Mouse (Mus musculus) testis, adult 2 months (tissue): ENCODE results near the gene Robo4. TPM values are rescaled to one million over a fixed set of nuclear protein-coding genes. Genes with fewer than 3 reads are reported as not detected.

Experiments used
- H3K27ac ChIP-seq: fragments of 200-500 bp; 2 replicates; pipeline ENCODE4 v1.5.1; 2012; ENCODE audit warnings: low read depth, low read length; ENCODE audit not compliant: control insufficient read depth, insufficient read depth
- H3K27me3 ChIP-seq: fragments of 200-500 bp; 2 replicates; pipeline ENCODE4 v1.6.1; 2012; ENCODE audit warnings: mild to moderate bottlenecking, low read length, moderate library complexity; ENCODE audit not compliant: control insufficient read depth, insufficient read depth
- H3K36me3 ChIP-seq: fragments of 200-500 bp; 2 replicates; pipeline ENCODE4 v1.6.1; 2012; ENCODE audit warnings: mild to moderate bottlenecking, low read length; ENCODE audit not compliant: control insufficient read depth, insufficient read depth
- H3K4me1 ChIP-seq: fragments of 200-500 bp; 2 replicates; pipeline ENCODE4 v1.6.1; 2012; ENCODE audit warnings: low read length; ENCODE audit not compliant: control insufficient read depth, insufficient read depth
- H3K4me3 ChIP-seq: fragments of 200-500 bp; 2 replicates; pipeline ENCODE4 v1.5.1; 2012; ENCODE audit warnings: low read depth, mild to moderate bottlenecking, low read length, moderate library complexity, mixed read lengths; ENCODE audit not compliant: control insufficient read depth
- CTCF ChIP-seq: fragments of 200-500 bp; IDR thresholded peaks from 2 replicates; pipeline ENCODE4 v1.5.1; 2012; ENCODE audit warnings: low read depth, mild to moderate bottlenecking, inconsistent platforms, low read length, moderate library complexity; ENCODE audit not compliant: control insufficient read depth, insufficient read depth, insufficient replicate concordance
- POLR2A ChIP-seq: fragments of 200-500 bp; IDR thresholded peaks from 2 replicates; pipeline ENCODE4 v1.6.1; 2012; ENCODE audit warnings: low read depth, mild to moderate bottlenecking, inconsistent platforms, low read length, moderate library complexity; ENCODE audit not compliant: control insufficient read depth
- polyA plus RNA-seq: library from polyadenylated mRNA; depleted of rRNA; stranded (reverse); fragments of >200 nt; gene quantifications from 2 replicates; pipeline ENCODE4 v1.2.3, GENCODE M21; 2012; rRNA removed

Gene Robo4
- polyA plus RNA-seq = 1.0 and 1.2 TPM in 2 replicates

DNA sequence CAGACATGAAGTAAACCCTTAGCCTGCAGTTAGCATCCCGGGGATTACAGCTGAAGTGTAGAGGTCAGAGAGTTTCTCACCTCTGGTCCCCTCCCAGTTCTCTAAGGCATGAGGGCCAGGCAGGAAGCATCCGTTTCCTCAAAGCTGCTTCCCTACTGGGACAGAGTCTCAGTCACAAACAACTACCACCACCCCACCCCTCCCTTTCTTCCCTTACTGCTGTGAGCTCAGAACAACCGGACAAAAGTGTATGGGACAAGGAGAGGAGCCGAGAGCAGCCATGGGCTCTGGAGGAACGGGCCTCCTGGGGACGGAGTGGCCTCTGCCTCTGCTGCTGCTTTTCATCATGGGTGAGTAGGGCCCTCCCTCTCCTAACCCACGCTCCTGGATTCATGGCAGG, at the start of gene Robo4:
TSS of gene Robo4 (plus strand) at position 96 of the 400 bp plus-strand sequence.
- Histone ChIP-seq H3K4me1 (no peaks in the 10 kb centered on the region), H3K4me3 (no peak within 1 kb of the TSS), H3K27ac (no peak within 1 kb of the TSS), H3K27me3 (no peaks in the 10 kb centered on the region), H3K36me3 (no peaks in the 10 kb centered on the region)
- TF ChIP-seq CTCF (no peak), POLR2A (no peak)

DNA sequence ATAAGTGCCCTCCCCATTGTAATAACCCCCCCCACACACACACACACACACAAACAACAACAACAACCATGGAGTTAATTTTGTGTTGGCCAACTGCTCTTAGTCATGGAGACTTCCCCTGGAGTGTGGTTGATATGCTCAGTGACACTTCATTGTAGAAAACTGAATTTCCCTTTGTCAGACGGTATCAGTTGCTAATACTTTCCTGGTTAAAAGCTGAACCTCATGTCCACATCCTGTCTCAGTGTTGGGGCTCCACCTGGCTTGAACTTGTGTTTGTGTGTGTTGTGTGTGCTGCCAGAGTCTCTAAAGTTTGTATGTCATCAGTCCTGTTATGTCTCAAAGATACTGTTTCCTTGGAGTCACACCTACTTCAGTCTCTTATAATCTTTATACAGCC, 47.2 kb upstream of the Robo4 start:
- H3K4me3 ChIP-seq = no peak overlapping the region
- H3K27me3 ChIP-seq = no peaks in the 10 kb centered on the region
- TF ChIP-seq POLR2A = no peak
- no peak overlapping the region for H3K27ac ChIP-seq
- no peaks in the 10 kb centered on the region for H3K36me3 ChIP-seq
- H3K4me1 ChIP-seq = 0 out of 2 replicates have a peak, but pooled peaks cover 2% of the 10 kb centered on the region

DNA sequence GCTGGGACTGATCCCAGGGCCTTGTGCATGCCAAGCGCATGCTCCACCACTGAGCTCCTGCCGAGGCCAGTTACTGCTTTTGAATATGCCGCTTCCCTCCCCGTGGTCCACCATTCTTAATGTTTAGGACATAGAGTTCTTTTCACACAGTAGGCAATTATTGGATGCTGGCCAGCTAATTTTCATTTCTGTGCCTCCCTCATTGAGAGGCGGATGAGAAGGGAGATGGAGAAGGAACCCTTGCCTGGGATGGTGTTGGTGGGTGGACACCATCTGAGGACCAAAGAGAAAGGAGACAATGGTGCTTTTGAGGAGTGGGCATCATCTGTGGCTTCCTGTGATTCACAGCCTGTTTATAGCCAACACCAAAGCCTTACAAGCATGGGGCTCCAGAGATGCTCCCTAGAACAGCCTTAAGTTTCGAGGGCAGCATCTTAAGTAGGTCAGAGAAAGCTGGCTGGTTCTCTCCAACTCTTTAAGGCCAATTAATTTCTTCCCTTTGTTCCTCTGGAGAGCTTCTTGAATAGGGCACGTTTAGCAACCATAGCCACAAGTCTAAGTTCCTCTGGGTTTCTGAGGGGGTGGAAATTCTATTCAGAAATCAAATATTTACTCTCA, 42.9 kb upstream of the Robo4 start:
- peak overlapping the region; percentile 44 for H3K27ac ChIP-seq
- H3K27me3 ChIP-seq = no peaks in the 10 kb centered on the region
- H3K4me1 ChIP-seq = 0 out of 2 replicates have a peak, but pooled peaks cover 2% of the 10 kb centered on the region
- no peak for TF ChIP-seq CTCF
- TF ChIP-seq POLR2A = no peak
- H3K4me3 ChIP-seq = no peak overlapping the region
- no peaks in the 10 kb centered on the region for H3K36me3 ChIP-seq

GRCm38 (mm10) chr9:37359331-37360220, 42.1 kb upstream of the Robo4 start:
- H3K27ac ChIP-seq = peak overlapping the region; percentile 44

GRCm38 (mm10) chr9:37362084-37362483, 39.6 kb upstream of the Robo4 start:
- Histone ChIP-seq H3K27me3 (no peaks in the 10 kb centered on the region), H3K4me1 (peaks cover 6% of the 10 kb centered on the region), H3K4me3 (no peak overlapping the region), H3K27ac (no peak overlapping the region), H3K36me3 (no peaks in the 10 kb centered on the region)
- no peak for TF ChIP-seq POLR2A
- no peak for TF ChIP-seq CTCF

More at GRCm38 (mm10) chr9:37359331-37360220, 42.1 kb upstream of the Robo4 start:
- no peaks in the 10 kb centered on the region for H3K36me3 ChIP-seq
- no peak overlapping the region for H3K4me3 ChIP-seq
- TF ChIP-seq CTCF = no peak
- no peak for TF ChIP-seq POLR2A
- H3K4me1 ChIP-seq = 0 out of 2 replicates have a peak, but pooled peaks cover 2% of the 10 kb centered on the region
- H3K27me3 ChIP-seq = no peaks in the 10 kb centered on the region

DNA sequence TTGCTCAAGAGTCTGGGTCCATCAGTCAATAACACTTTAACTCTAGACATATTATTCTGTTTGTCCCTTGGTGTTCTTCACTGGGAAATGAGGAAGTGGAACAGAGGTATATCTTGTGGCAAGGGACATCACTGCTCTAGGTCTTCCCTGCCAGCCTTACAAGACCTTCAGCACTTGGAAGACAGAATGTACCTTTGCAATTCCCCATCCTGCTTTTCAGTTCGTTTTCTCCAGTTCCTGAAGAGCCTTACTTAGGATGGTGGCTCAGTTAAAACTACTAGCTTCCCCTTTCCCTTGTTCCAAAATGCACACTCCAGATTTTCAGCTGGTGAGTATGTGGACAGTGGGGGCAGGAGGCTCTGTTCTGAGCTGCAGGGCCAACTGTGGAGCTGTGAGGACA, 38.8 kb upstream of the Robo4 start:
- no peaks in the 10 kb centered on the region for H3K36me3 ChIP-seq
- peaks cover 13% of the 10 kb centered on the region for H3K4me1 ChIP-seq
- H3K27me3 ChIP-seq = no peaks in the 10 kb centered on the region
- H3K4me3 ChIP-seq = no peak overlapping the region
- no peak overlapping the region for H3K27ac ChIP-seq
- no peak for TF ChIP-seq POLR2A
- no peak for TF ChIP-seq CTCF

GRCm38 (mm10) chr9:37363551-37363950, 38.1 kb upstream of the Robo4 start:
- H3K36me3 ChIP-seq = no peaks in the 10 kb centered on the region
- H3K27me3 ChIP-seq = no peaks in the 10 kb centered on the region
- H3K27ac ChIP-seq = no peak overlapping the region
- H3K4me1 ChIP-seq = peaks cover 13% of the 10 kb centered on the region
- TF ChIP-seq POLR2A (no peak), CTCF (no peak)
- H3K4me3 ChIP-seq = no peak overlapping the region
